Mouse (Mus musculus) stomach, postnatal 0 days (tissue): ENCODE results near the gene Akap13. TPM values are rescaled to one million over a fixed set of nuclear protein-coding genes. Genes with fewer than 3 reads are reported as not detected.

Experiments used
- ATAC-seq: fragments of 200-750 bp; cut with Nextera tagmentation; 2 replicates; pipeline ENCODE4 v1.8.0; 2017; ENCODE audit not compliant: low FRiP score, low TSS enrichment
- DNase-seq: peaks from one replicate; pipeline ENCODE4 v3.0.0-alpha.2; 2016; ENCODE audit warnings: low spot score
- H3K27ac ChIP-seq: fragments of 300-500 bp; sonication (generic); replicated peaks from 2 replicates; pipeline ENCODE4 v1.5.1; 2014; ENCODE audit warnings: mild to moderate bottlenecking, control low read depth
- H3K27me3 ChIP-seq: fragments of 300-500 bp; sonication (generic); 2 replicates; pipeline ENCODE4 v1.6.1; 2014; ENCODE audit warnings: low read length; ENCODE audit not compliant: control insufficient read depth, insufficient read depth
- H3K36me3 ChIP-seq: fragments of 300-500 bp; sonication (generic); 2 replicates; pipeline ENCODE4 v1.6.1; 2014; ENCODE audit warnings: low read length, mixed read lengths; ENCODE audit not compliant: control insufficient read depth, insufficient read depth
- H3K4me1 ChIP-seq: fragments of 300-500 bp; sonication (generic); replicated peaks from 2 replicates; pipeline ENCODE4 v1.6.1; 2014; ENCODE audit warnings: antibody characterized with exemption; ENCODE audit not compliant: control insufficient read depth, insufficient read depth
- H3K4me2 ChIP-seq: fragments of 300-500 bp; sonication (generic); replicated peaks from 2 replicates; pipeline ENCODE4 v1.6.1; 2014; ENCODE audit warnings: low read depth, mild to moderate bottlenecking, control low read depth, moderate library complexity
- H3K4me3 ChIP-seq: fragments of 300-500 bp; sonication (generic); 2 replicates; pipeline ENCODE4 v1.5.1; 2014; ENCODE audit warnings: low read depth, low read length, control low read depth
- H3K9ac ChIP-seq: fragments of 300-500 bp; sonication (generic); 2 replicates; pipeline ENCODE4 v1.6.1; 2014; ENCODE audit warnings: mild to moderate bottlenecking, low read length, control low read depth, mixed read lengths
- H3K9me3 ChIP-seq: fragments of 300-500 bp; sonication (generic); 2 replicates; pipeline ENCODE4 v1.6.1; 2016; ENCODE audit warnings: low read length; ENCODE audit not compliant: control insufficient read depth
- CTCF ChIP-seq: IDR thresholded peaks from 2 replicates; pipeline ENCODE4 v1.5.1; 2016; ENCODE audit warnings: antibody characterized with exemption, low read depth, mild to moderate bottlenecking, moderate library complexity
- EP300 ChIP-seq: optimal IDR thresholded peaks from 2 replicates; pipeline ENCODE3; 2016; ENCODE audit warnings: antibody characterized with exemption
- WGBS: fragments of 180-500 bp; shearing (Covaris S2); extraction: QIAGEN DNeasy Blood & Tissue Kit; methylation state at CpG from one replicate; pipeline ENCODE4 v1.1.7; 2014; 5-methylcytosine and 5-hydroxymethylcytosine counted together
- polyA plus RNA-seq: library from polyadenylated mRNA; unstranded; fragments of >200 nt; fragmentation: Nextera tagmentation; extraction: Ambion mirVana; gene quantifications from 2 replicates; pipeline ENCODE4 v1.2.1, GENCODE M21; 2015

The Akap13 gene
- polyA plus RNA-seq, 1 experiment from 2014 or later = 18.8 TPM

- no peaks in the 10 kb centered on the region for H3K27me3 ChIP-seq
- no peaks in the 10 kb centered on the region for H3K4me1 ChIP-seq
- H3K27ac ChIP-seq = no peak overlapping the region
- ATAC-seq = no peak
- TF ChIP-seq EP300 = no peak
- TF ChIP-seq CTCF = no peak
- H3K36me3 ChIP-seq = peaks cover 13% of the 10 kb centered on the region
- WGBS = 69% methylated on average over 7 of the region's 7 CpGs
- H3K9ac ChIP-seq = no peak overlapping the region
- no peak for DNase-seq
- H3K9me3 ChIP-seq = no peaks in the 10 kb centered on the region
- H3K4me2 ChIP-seq = no peak overlapping the region
- H3K4me3 ChIP-seq = no peak overlapping the region
These were observed 246.4 kb downstream of the Akap13 start for GRCm38 (mm10) chr7:75701761-75702160.

GRCm38 (mm10) chr7:75702368-75702767, 247.0 kb downstream of the Akap13 start:
- TF ChIP-seq EP300 = no peak
- no peak for TF ChIP-seq CTCF
- Histone ChIP-seq H3K4me2 (no peak overlapping the region), H3K36me3 (peaks cover 13% of the 10 kb centered on the region), H3K4me3 (no peak overlapping the region), H3K27me3 (no peaks in the 10 kb centered on the region), H3K27ac (no peak overlapping the region), H3K4me1 (no peaks in the 10 kb centered on the region), H3K9me3 (no peaks in the 10 kb centered on the region), H3K9ac (no peak overlapping the region)
- 86% methylated on average over 3 of the region's 3 CpGs for WGBS
- ATAC-seq = no peak
- no peak for DNase-seq

GRCm38 (mm10) chr7:75702966-75703645, 247.8 kb downstream of the Akap13 start:
- Histone ChIP-seq H3K4me1 (no peaks in the 10 kb centered on the region), H3K9me3 (no peaks in the 10 kb centered on the region), H3K36me3 (peaks cover 13% of the 10 kb centered on the region), H3K4me3 (no peak overlapping the region), H3K27me3 (no peaks in the 10 kb centered on the region), H3K4me2 (no peak overlapping the region), H3K27ac (no peak overlapping the region), H3K9ac (no peak overlapping the region)
- TF ChIP-seq EP300 (no peak), CTCF (no peak)
- DNase-seq (no peak), ATAC-seq (peak; percentile 71)
- 79% methylated on average over 3 of the region's 3 CpGs for WGBS

GRCm38 (mm10) chr7:75704862-75705261, 249.5 kb downstream of the Akap13 start:
- 90% methylated on average over 6 of the region's 6 CpGs for WGBS
- DNase-seq (no peak), ATAC-seq (no peak)
- H3K9me3 ChIP-seq = no peaks in the 10 kb centered on the region
- peaks cover 13% of the 10 kb centered on the region; the same call in 1 of the 2 replicates for H3K36me3 ChIP-seq
- TF ChIP-seq EP300 = no peak
- no peak for TF ChIP-seq CTCF
- no peaks in the 10 kb centered on the region for H3K27me3 ChIP-seq
- no peak overlapping the region for H3K4me3 ChIP-seq
- no peak overlapping the region for H3K4me2 ChIP-seq
- no peaks in the 10 kb centered on the region for H3K4me1 ChIP-seq
- H3K27ac ChIP-seq = no peak overlapping the region
- H3K9ac ChIP-seq = no peak overlapping the region

- no peak overlapping the region for H3K27ac ChIP-seq
- no peak overlapping the region for H3K4me3 ChIP-seq
- H3K36me3 ChIP-seq = peaks cover 4% of the 10 kb centered on the region; the same call in 1 of the 2 replicates
- H3K9me3 ChIP-seq = no peaks in the 10 kb centered on the region
- no peak for DNase-seq
- H3K9ac ChIP-seq = no peak overlapping the region
- 93% methylated on average over 4 of the region's 4 CpGs for WGBS
- no peaks in the 10 kb centered on the region for H3K27me3 ChIP-seq
- H3K4me2 ChIP-seq = no peak overlapping the region
- ATAC-seq = no peak
- no peaks in the 10 kb centered on the region for H3K4me1 ChIP-seq
- TF ChIP-seq EP300 = no peak
- TF ChIP-seq CTCF = no peak
These were observed 254.6 kb downstream of the Akap13 start for GRCm38 (mm10) chr7:75709936-75710335.

GRCm38 (mm10) chr7:75710920-75711319, 255.6 kb downstream of the Akap13 start:
- 84% methylated on average over 6 of the region's 6 CpGs for WGBS
- Histone ChIP-seq H3K27ac (no peak overlapping the region), H3K4me3 (no peak overlapping the region), H3K4me1 (no peaks in the 10 kb centered on the region), H3K27me3 (no peaks in the 10 kb centered on the region), H3K9me3 (no peaks in the 10 kb centered on the region), H3K4me2 (no peak overlapping the region), H3K9ac (no peak overlapping the region), H3K36me3 (peaks cover 4% of the 10 kb centered on the region; the same call in 1 of the 2 replicates)
- TF ChIP-seq CTCF (no peak), EP300 (no peak)
- no peak for ATAC-seq
- no peak for DNase-seq
